Mouse (Mus musculus) thymus, adult 2 months (tissue): ENCODE data around the gene Syne2.

Experiments used
- CTCF ChIP-seq: fragments of 200-500 bp; IDR thresholded peaks from 2 replicates; pipeline ENCODE4 v1.5.1; 2012; ENCODE audit warnings: mild to moderate bottlenecking, control low read depth, low read length, moderate library complexity, borderline replicate concordance; ENCODE audit not compliant: control insufficient read depth, poor library complexity, insufficient read depth; ENCODE audit errors: extremely low read depth
- POLR2A ChIP-seq: fragments of 200-500 bp; IDR thresholded peaks from 2 replicates; pipeline ENCODE4 v1.6.1; 2012; ENCODE audit warnings: mild to moderate bottlenecking, low read length, control low read depth, moderate library complexity; ENCODE audit not compliant: control insufficient read depth, poor library complexity, insufficient read depth; ENCODE audit errors: extremely low read depth

DNA sequence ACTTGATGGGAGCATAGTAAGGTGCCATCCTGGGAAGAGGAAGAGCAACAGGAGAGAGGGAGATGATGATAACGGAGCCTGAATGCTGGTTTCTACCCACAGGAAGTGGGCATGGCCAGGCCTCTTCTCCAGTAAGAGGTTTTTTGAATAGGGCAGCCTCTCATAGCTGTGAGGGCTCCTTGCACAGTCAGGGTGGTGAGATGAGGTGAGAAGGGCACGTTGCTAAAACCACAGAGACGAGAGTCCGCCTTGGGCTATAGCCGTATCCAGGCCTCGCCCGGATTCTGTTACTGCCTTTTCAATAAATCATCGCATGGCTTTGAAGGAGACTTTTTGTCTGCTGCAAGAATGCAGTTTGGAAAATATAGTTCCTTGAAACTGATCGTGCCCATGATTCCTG lies 267.1 kb downstream of the Syne2 start:
- no peak for TF ChIP-seq POLR2A
- TF ChIP-seq CTCF, result no peak
